Mouse (Mus musculus): ENCODE results near the gene 4930558K02Rik. TPM values are rescaled to one million over a fixed set of nuclear protein-coding genes. Genes with fewer than 3 reads are reported as not detected.
A peak's percentile ranks its signal among the peaks of the same experiment; 100 is the strongest.

4930558K02Rik gene
- not detected in 2 replicates for polyA plus RNA-seq (2015; fragmentation: Nextera tagmentation; extraction: Ambion mirVana)

GRCm38 (mm10) chr1:161979536-161979935 lies at the start of gene 4930558K02Rik:
TSS of gene 4930558K02Rik (minus strand) at chr1:161979636.
- WGBS: 75% methylated on average over 1 of the region's 1 CpGs
- H3K9ac ChIP-seq: no peak within 1 kb of the TSS
- H3K4me1 ChIP-seq (replicated peaks): peaks cover 6% of the 10 kb centered on the region; the same call in 1 of the 2 replicates
- no peak within 1 kb of the TSS for H3K27ac ChIP-seq
- no peaks in the 10 kb centered on the region for H3K27me3 ChIP-seq
- no peak for ATAC-seq (ENCODE audit: low FRiP score)
- H3K9me3 ChIP-seq: no peaks in the 10 kb centered on the region
- no peak within 1 kb of the TSS for H3K4me2 ChIP-seq
- no peaks in the 10 kb centered on the region for H3K36me3 ChIP-seq
- H3K4me3 ChIP-seq: no peak within 1 kb of the TSS

GRCm38 (mm10) chr1:162023681-162024270 lies 44.3 kb upstream of the 4930558K02Rik start:
- ATAC-seq (ENCODE audit: low FRiP score): no peak
- Histone ChIP-seq H3K4me3 (no peak overlapping the region), H3K36me3 (no peaks in the 10 kb centered on the region), H3K4me1 (replicated peaks) (peaks cover 14% of the 10 kb centered on the region), H3K9me3 (no peaks in the 10 kb centered on the region), H3K27me3 (no peaks in the 10 kb centered on the region), H3K9ac (no peak overlapping the region), H3K4me2 (no peak overlapping the region), H3K27ac (no peak overlapping the region)
- 58% methylated on average over 8 of the region's 8 CpGs for WGBS

GRCm38 (mm10) chr1:162020766-162021165 lies 41.3 kb upstream of the 4930558K02Rik start:
- peaks cover 14% of the 10 kb centered on the region; the same call in 1 of the 2 replicates for H3K4me1 ChIP-seq (replicated peaks)
- no peaks in the 10 kb centered on the region for H3K9me3 ChIP-seq
- 69% methylated on average over 4 of the region's 4 CpGs for WGBS
- H3K4me3 ChIP-seq: no peak overlapping the region
- no peak overlapping the region for H3K9ac ChIP-seq
- no peak overlapping the region for H3K4me2 ChIP-seq
- H3K27me3 ChIP-seq: no peaks in the 10 kb centered on the region
- H3K36me3 ChIP-seq: no peaks in the 10 kb centered on the region
- H3K27ac ChIP-seq: peak overlapping the region; percentile 9; the same call in 1 of the 2 replicates
- ATAC-seq (ENCODE audit: low FRiP score): no peak

DNA sequence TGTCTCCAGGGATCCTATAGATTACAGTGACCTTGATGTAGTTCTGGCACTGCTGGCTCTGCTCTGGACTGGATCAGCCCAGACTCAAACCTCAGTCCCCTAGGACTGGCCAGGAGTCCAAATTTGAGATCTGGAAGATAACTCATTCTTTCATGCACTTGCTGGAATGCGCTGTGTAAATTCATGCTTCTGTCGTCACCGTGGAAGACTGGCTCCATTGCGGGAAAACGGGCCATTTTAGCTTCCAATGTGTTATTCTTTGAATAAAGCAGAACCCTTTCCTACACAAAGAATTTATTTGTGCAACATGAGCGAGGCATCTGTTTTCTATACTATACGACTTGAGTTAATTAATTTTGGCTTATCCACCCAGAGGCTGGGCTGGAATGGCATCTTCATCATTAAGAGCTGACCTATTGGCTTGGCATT lies 40.9 kb upstream of the 4930558K02Rik start:
- Histone ChIP-seq H3K27me3 (no peaks in the 10 kb centered on the region), H3K9ac (no peak overlapping the region), H3K4me3 (no peak overlapping the region), H3K4me1 (replicated peaks) (peaks cover 14% of the 10 kb centered on the region; the same call in 1 of the 2 replicates), H3K4me2 (no peak overlapping the region), H3K27ac (peak overlapping the region; percentile 9; the same call in 1 of the 2 replicates), H3K9me3 (no peaks in the 10 kb centered on the region), H3K36me3 (no peaks in the 10 kb centered on the region)
- no peak for ATAC-seq (ENCODE audit: low FRiP score)
- WGBS: 65% methylated on average over 7 of the region's 7 CpGs

DNA sequence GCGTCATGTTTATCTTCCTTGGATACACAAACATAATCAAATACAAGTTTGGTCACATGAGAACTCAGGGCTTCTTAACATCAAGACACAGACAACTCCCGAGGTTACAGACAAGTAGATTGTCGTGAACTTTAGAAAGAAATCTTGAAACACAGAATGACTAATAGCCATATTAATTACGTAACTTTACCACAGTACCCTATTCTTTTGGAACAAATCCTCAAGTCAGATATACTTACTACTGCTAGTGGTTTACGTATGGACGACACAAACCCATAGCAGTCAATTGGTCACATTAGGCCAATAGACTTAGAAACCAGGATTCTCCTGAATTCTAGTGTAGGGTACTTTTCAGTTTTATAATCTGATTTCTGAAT lies 39.2 kb upstream of the 4930558K02Rik start:
- Histone ChIP-seq H3K9ac (no peak overlapping the region), H3K9me3 (no peaks in the 10 kb centered on the region), H3K27ac (no peak overlapping the region), H3K27me3 (no peaks in the 10 kb centered on the region), H3K4me2 (no peak overlapping the region), H3K36me3 (no peaks in the 10 kb centered on the region), H3K4me3 (no peak overlapping the region), H3K4me1 (replicated peaks) (peaks cover 14% of the 10 kb centered on the region; the same call in 1 of the 2 replicates)
- 89% methylated on average over 6 of the region's 6 CpGs for WGBS
- ATAC-seq (ENCODE audit: low FRiP score): no peak

DNA sequence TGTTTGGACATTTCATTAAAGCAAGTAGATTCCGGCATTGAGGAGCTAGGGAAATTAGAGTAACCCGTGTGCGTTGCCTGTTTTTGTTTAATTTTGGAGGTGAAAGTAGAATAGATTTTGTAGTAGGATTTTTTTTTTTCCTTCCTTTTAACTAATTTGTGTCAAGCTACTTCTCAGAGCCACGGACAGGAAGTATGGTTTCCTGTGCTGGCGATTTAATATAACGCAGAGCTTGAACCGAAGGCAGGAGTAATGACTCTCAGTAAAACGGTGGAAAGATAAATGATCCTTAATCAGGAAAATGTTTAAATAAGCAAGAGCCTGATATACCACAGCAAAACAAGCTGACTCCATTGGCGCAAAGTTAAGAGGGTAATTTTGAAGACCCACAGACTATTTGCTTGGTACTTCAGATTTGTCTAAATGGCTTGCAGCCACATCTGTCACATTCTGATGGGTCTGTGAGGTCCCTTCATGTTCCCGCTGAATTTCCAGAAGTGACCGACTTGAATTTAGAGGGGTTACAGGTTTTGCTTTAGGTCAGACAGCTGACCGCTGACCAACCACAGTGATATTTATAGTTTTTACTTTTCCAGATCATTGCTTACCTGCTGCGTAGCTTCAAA lies 38.7 kb upstream of the 4930558K02Rik start:
- WGBS: 85% methylated on average over 13 of the region's 13 CpGs
- no peaks in the 10 kb centered on the region for H3K36me3 ChIP-seq
- no peak overlapping the region for H3K4me3 ChIP-seq
- H3K27ac ChIP-seq: no peak overlapping the region; the same call in 1 of the 2 replicates
- no peak for ATAC-seq (ENCODE audit: low FRiP score)
- no peak overlapping the region for H3K4me2 ChIP-seq
- H3K27me3 ChIP-seq: no peaks in the 10 kb centered on the region
- H3K9ac ChIP-seq: no peak overlapping the region
- H3K9me3 ChIP-seq: no peaks in the 10 kb centered on the region
- peaks cover 14% of the 10 kb centered on the region; the same call in 1 of the 2 replicates for H3K4me1 ChIP-seq (replicated peaks)

DNA sequence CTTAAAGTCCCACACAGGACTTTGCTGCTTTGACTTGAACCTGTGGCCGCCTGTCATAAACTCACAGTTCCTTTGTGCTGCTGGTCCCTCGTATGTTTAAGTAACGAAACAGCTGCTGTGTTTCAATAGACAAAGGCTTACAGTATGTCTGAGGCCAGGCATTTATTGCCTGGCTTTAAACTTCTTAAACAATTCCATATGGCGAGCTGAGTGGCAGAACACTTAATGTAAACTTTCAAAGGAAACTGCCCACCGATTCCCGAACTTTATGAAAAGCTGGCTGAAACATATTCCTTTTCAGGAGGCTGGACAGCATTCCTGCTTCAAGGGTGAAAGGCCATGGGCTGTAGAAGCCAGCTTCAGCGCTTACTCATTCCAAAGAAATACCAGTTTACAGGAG lies 37.5 kb upstream of the 4930558K02Rik start:
- Histone ChIP-seq H3K27me3 (no peaks in the 10 kb centered on the region), H3K27ac (no peak overlapping the region), H3K4me1 (replicated peaks) (peaks cover 14% of the 10 kb centered on the region; the same call in 1 of the 2 replicates), H3K36me3 (no peaks in the 10 kb centered on the region), H3K4me2 (no peak overlapping the region), H3K9me3 (no peaks in the 10 kb centered on the region), H3K4me3 (no peak overlapping the region), H3K9ac (no peak overlapping the region)
- ATAC-seq (ENCODE audit: low FRiP score): no peak
- WGBS: 58% methylated on average over 7 of the region's 7 CpGs

- 69% methylated on average over 8 of the region's 8 CpGs for WGBS
- ATAC-seq (ENCODE audit: low FRiP score): no peak
- Histone ChIP-seq H3K4me1 (replicated peaks) (peaks cover 4% of the 10 kb centered on the region; the same call in 1 of the 2 replicates), H3K9ac (no peak overlapping the region), H3K27me3 (no peaks in the 10 kb centered on the region), H3K9me3 (no peaks in the 10 kb centered on the region), H3K36me3 (peaks cover 11% of the 10 kb centered on the region), H3K27ac (no peak overlapping the region), H3K4me3 (no peak overlapping the region), H3K4me2 (no peak overlapping the region)
These were observed 35.9 kb upstream of the 4930558K02Rik start for GRCm38 (mm10) chr1:162015247-162015862.

- Histone ChIP-seq H3K4me2 (no peak overlapping the region), H3K27me3 (no peaks in the 10 kb centered on the region), H3K9ac (no peak overlapping the region), H3K4me1 (replicated peaks) (peaks cover 7% of the 10 kb centered on the region; the same call in 1 of the 2 replicates), H3K27ac (no peak overlapping the region), H3K36me3 (peaks cover 12% of the 10 kb centered on the region), H3K9me3 (no peaks in the 10 kb centered on the region), H3K4me3 (no peak overlapping the region)
- ATAC-seq (ENCODE audit: low FRiP score): no peak
- WGBS: 87% methylated on average over 4 of the region's 4 CpGs
These were observed 34.1 kb upstream of the 4930558K02Rik start for GRCm38 (mm10) chr1:162013561-162013960.

- Histone ChIP-seq H3K27ac (no peak overlapping the region), H3K36me3 (peaks cover 12% of the 10 kb centered on the region), H3K9me3 (no peaks in the 10 kb centered on the region), H3K9ac (no peak overlapping the region), H3K4me3 (no peak overlapping the region), H3K27me3 (no peaks in the 10 kb centered on the region), H3K4me1 (replicated peaks) (peaks cover 11% of the 10 kb centered on the region; the same call in 1 of the 2 replicates), H3K4me2 (no peak overlapping the region)
- WGBS: 82% methylated on average over 16 of the region's 16 CpGs
- no peak for ATAC-seq (ENCODE audit: low FRiP score)
These were observed 32.2 kb upstream of the 4930558K02Rik start for GRCm38 (mm10) chr1:162011523-162012245.

DNA sequence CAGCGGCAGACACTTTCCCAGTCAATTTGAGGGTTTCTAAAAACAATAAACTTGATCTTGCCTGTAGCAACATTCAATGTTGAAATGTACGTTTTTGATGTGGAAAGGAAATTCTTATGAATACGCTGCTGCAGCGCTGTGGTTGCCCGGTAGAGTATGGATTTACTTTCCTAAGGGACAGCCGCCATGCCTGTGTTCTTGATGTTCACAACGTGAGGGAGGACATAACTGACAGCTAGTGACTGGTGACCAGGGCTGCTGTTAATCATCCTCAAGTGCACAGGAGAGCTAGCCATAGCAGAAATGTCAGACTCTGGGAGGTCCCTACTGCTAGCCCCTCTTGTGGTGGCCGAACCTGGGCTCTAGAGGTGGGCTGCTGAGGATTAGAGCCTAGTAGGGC lies 29.6 kb upstream of the 4930558K02Rik start:
- Histone ChIP-seq H3K4me3 (no peak overlapping the region), H3K4me2 (no peak overlapping the region), H3K4me1 (replicated peaks) (peaks cover 25% of the 10 kb centered on the region), H3K9ac (no peak overlapping the region), H3K36me3 (peaks cover 12% of the 10 kb centered on the region), H3K27me3 (no peaks in the 10 kb centered on the region), H3K27ac (peak overlapping the region; percentile 44), H3K9me3 (no peaks in the 10 kb centered on the region)
- 70% methylated on average over 8 of the region's 8 CpGs for WGBS
- ATAC-seq (ENCODE audit: low FRiP score): no peak

GRCm38 (mm10) chr1:162008631-162009067 lies 29.2 kb upstream of the 4930558K02Rik start:
- H3K27me3 ChIP-seq: no peaks in the 10 kb centered on the region
- H3K9ac ChIP-seq: no peak overlapping the region
- H3K4me1 ChIP-seq (replicated peaks): peaks cover 29% of the 10 kb centered on the region
- peak overlapping the region; percentile 44 for H3K27ac ChIP-seq
- 56% methylated on average over 8 of the region's 8 CpGs for WGBS
- H3K36me3 ChIP-seq: peaks cover 12% of the 10 kb centered on the region
- no peaks in the 10 kb centered on the region for H3K9me3 ChIP-seq
- no peak for ATAC-seq (ENCODE audit: low FRiP score)
- no peak overlapping the region for H3K4me3 ChIP-seq
- no peak overlapping the region for H3K4me2 ChIP-seq
